Mouse (Mus musculus): ENCODE results near the gene Olfr789. TPM values are rescaled to one million over a fixed set of nuclear protein-coding genes. Genes with fewer than 3 reads are reported as not detected.

Olfr789 gene
- not detected for total RNA-seq (2021)

- intact Hi-C loops (cut with DNase I), result no loop called here
- no peak for DNase-seq
Measured at GRCm38 (mm10) chr10:129484452-129484851, at the start of gene Olfr789. Olfr789 (plus strand) TSS chr10:129484752.

- intact Hi-C loops (cut with DNase I), result no loop called here
Measured at GRCm38 (mm10) chr10:129461562-129461961, 23.0 kb upstream of the Olfr789 start, which contains the start of gene Olfr787. Olfr787 (plus strand) TSS chr10:129461862.

GRCm38 (mm10) chr10:129470698-129471097 is 13.9 kb upstream of the Olfr789 start, which contains the start of gene Olfr788:
Olfr788 (plus strand) TSS chr10:129470998.
- DNase-seq, result no peak
- intact Hi-C loops (cut with DNase I), result no loop called here

More at GRCm38 (mm10) chr10:129461562-129461961, 23.0 kb upstream of the Olfr789 start, which contains the start of gene Olfr787:
- DNase-seq, result no peak

GRCm38 (mm10) chr10:129473256-129473655 is 11.3 kb upstream of the Olfr789 start:
- intact Hi-C loops (cut with DNase I), result no loop called here
- no peak for DNase-seq

GRCm38 (mm10) chr10:129473723-129474122 is 10.8 kb upstream of the Olfr789 start:
- intact Hi-C loops (cut with DNase I), result no loop called here
- DNase-seq, result no peak

GRCm38 (mm10) chr10:129490101-129490500 is 5.5 kb downstream of the Olfr789 start:
- intact Hi-C loops (cut with DNase I), result no loop called here
- DNase-seq, result no peak

GRCm38 (mm10) chr10:129498192-129498591 is 13.6 kb downstream of the Olfr789 start, which contains the start of gene Olfr790:
Olfr790 (plus strand) TSS chr10:129498492.
- intact Hi-C loops (cut with DNase I), result no loop called here
- DNase-seq, result no peak

GRCm38 (mm10) chr10:129521492-129521891 is 36.9 kb downstream of the Olfr789 start, which contains the start of gene Olfr791:
Olfr791 (plus strand) TSS chr10:129521792.
- intact Hi-C loops (cut with DNase I), result no loop called here
- no peak for DNase-seq

GRCm38 (mm10) chr10:129538862-129539261 is 54.3 kb downstream of the Olfr789 start, which contains the start of gene Olfr792:
Olfr792 (plus strand) TSS chr10:129539162.
- intact Hi-C loops (cut with DNase I), result no loop called here
- DNase-seq, result no peak

Other genes with a start within 250 kb of the Olfr789 start
- gene Olfr774, start 248.5 kb upstream of the Olfr789 start, total RNA-seq (2021), result not detected
- not detected for gene Olfr775, start 236.3 kb upstream of the Olfr789 start, total RNA-seq (2021)
- not detected for gene Olfr776, start 225.6 kb upstream of the Olfr789 start, total RNA-seq (2021)
- not detected for gene Olfr777, start 213.3 kb upstream of the Olfr789 start, total RNA-seq (2021)
- not detected for gene Olfr780, start 166.6 kb upstream of the Olfr789 start, total RNA-seq (2021)
- gene Olfr781, start 155.9 kb upstream of the Olfr789 start, total RNA-seq (2021), result not detected
- gene Olfr782, start 135.9 kb upstream of the Olfr789 start, total RNA-seq (2021), result not detected
- gene Olfr784, start 100.7 kb upstream of the Olfr789 start, total RNA-seq (2021), result not detected
- gene Olfr785, start 79.3 kb upstream of the Olfr789 start, total RNA-seq (2021), result not detected
- gene Olfr786, start 57.4 kb upstream of the Olfr789 start, total RNA-seq (2021), result not detected
- not detected for gene Olfr787, start 22.9 kb upstream of the Olfr789 start, total RNA-seq (2021)
- not detected for gene Olfr788, start 13.8 kb upstream of the Olfr789 start, total RNA-seq (2021)
- not detected for gene Olfr790, start 13.7 kb downstream of the Olfr789 start, total RNA-seq (2021)
- not detected for gene Olfr791, start 37.0 kb downstream of the Olfr789 start, total RNA-seq (2021)
- not detected for gene Olfr792, start 54.4 kb downstream of the Olfr789 start, total RNA-seq (2021)
- not detected for gene Olfr794, start 82.9 kb downstream of the Olfr789 start, total RNA-seq (2021)
- gene Olfr796, start 127.8 kb downstream of the Olfr789 start, total RNA-seq (2021), result not detected
- gene Olfr798, start 143.2 kb downstream of the Olfr789 start, total RNA-seq (2021), result not detected
- not detected for gene Olfr799, start 152.7 kb downstream of the Olfr789 start, total RNA-seq (2021)
- gene Olfr800, start 172.9 kb downstream of the Olfr789 start, total RNA-seq (2021), result not detected
- not detected for gene Olfr801, start 189.1 kb downstream of the Olfr789 start, total RNA-seq (2021)
- gene Olfr802, start 203.4 kb downstream of the Olfr789 start, total RNA-seq (2021), result not detected
- not detected for gene Olfr803, start 209.5 kb downstream of the Olfr789 start, total RNA-seq (2021)
- not detected for gene Olfr804, start 218.5 kb downstream of the Olfr789 start, total RNA-seq (2021)
- not detected for gene Olfr805, start 244.6 kb downstream of the Olfr789 start, total RNA-seq (2021)

All from heart, postnatal 10 days (tissue).